ENCODE assay signal across 9 mouse cellular contexts in the genomic region with DNA sequence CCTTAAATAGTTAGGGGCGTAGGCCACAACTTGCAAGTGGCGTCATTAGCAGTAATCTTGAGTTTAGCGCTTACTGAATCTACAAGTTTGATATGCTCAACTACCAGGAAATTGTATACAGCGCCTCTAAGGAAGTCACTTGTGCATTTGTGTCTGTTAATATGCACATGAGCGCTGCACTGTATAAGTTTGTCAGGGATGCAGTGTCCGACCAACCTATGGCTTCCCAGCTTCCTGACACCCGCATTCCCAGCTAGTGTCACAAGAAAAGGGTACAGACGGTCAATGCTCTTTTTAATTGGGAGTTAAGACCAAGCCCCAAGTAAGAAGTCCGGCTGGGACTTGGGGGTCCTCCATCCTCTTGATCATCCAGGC. TPM values are rescaled to one million over a fixed set of nuclear protein-coding genes. Genes with fewer than 3 reads are reported as not detected.
A peak's percentile ranks its signal among the peaks of the same experiment; 100 is the strongest.
DNase-seq lines count a peak whose midpoint lies in the region; ATAC-seq and TF ChIP-seq lines count a peak whose summit lies in the region.
"Had no signal": no experiment of that assay in that cellular context is flagged by ENCODE, and none has a peak within 500 bp of the region (broad histone marks: within the 10 kb centered on the region; RNA-seq: fewer than 3 reads in every experiment).

No protein-coding gene starts in this region.

- H3K4me3 ChIP-seq in megakaryocyte, embryonic 14.5 days (replicated peaks), result peak overlapping the region; percentile 92
- H3K4me3 ChIP-seq in forebrain, embryonic 16.5 days (replicated peaks; ENCODE audit: low read length), result peak overlapping the region; percentile 55
- H3K4me3 ChIP-seq in limb, embryonic 14.5 days (replicated peaks; ENCODE audit: low read length), result peak overlapping the region; percentile 68
- peak overlapping the region; percentile 66 for H3K4me3 ChIP-seq in stomach, embryonic 15.5 days (replicated peaks)

- no peak for ATAC-seq in megakaryocyte, adult 5-6 weeks (ENCODE audit: poor library complexity, severe bottlenecking)
- ATAC-seq in forebrain, embryonic 16.5 days, result no peak
- no peak for ATAC-seq in limb, embryonic 14.5 days (ENCODE audit: low FRiP score, low read depth)
- no peak for ATAC-seq in stomach, embryonic 15.5 days (ENCODE audit: insufficient read depth, low FRiP score, low read depth)
- ATAC-seq in inflammation-experienced regulatory T-cells, adult 6 months, result no peak

- no peak for DNase-seq in limb, embryonic 14.5 days (ENCODE audit: low spot score)
- no peak for DNase-seq in layer of hippocampus, postnatal 14 days (ENCODE audit: low spot score in 2 of 2)
- DNase-seq in c-Kit-positive CD71-positive TER-119-positive erythroid progenitor cells, embryonic 14.5 days (ENCODE audit: low spot score), result no peak

- peaks cover 66% of the 10 kb centered on the region for H3K27me3 ChIP-seq in megakaryocyte, embryonic 14.5 days (replicated peaks)
- peaks cover 44% of the 10 kb centered on the region for H3K27me3 ChIP-seq in forebrain, embryonic 16.5 days (replicated peaks; ENCODE audit: control insufficient read depth, insufficient read depth, low read length)
- no peaks in the 10 kb centered on the region for H3K27me3 ChIP-seq in limb, embryonic 14.5 days (ENCODE audit: control insufficient read depth, insufficient read depth, low read length)
- H3K27me3 ChIP-seq in stomach, embryonic 15.5 days (replicated peaks), result peaks cover 14% of the 10 kb centered on the region; the same call in 1 of the 2 replicates

- WGBS in forebrain, embryonic 16.5 days, result 47% methylated on average over 9 of the region's 9 CpGs
- WGBS in limb, embryonic 14.5 days, result 24% methylated on average over 9 of the region's 9 CpGs
- 37% methylated on average over 9 of the region's 9 CpGs for WGBS in stomach, embryonic 15.5 days

- H3K4me2 ChIP-seq in forebrain, embryonic 16.5 days (ENCODE audit: low read length), result peak overlapping the region; percentile 84
- H3K4me2 ChIP-seq in limb, embryonic 14.5 days (replicated peaks; ENCODE audit: low read depth, low read length, severe bottlenecking), result peak overlapping the region; percentile 90
- peak overlapping the region; percentile 94 for H3K4me2 ChIP-seq in stomach, embryonic 15.5 days

- no peak overlapping the region for H3K9ac ChIP-seq in forebrain, embryonic 16.5 days (replicated peaks; ENCODE audit: low read depth, low read length)
- peak overlapping the region; percentile 72 for H3K9ac ChIP-seq in limb, embryonic 14.5 days (ENCODE audit: low read depth, low read length, severe bottlenecking)
- peak overlapping the region; percentile 31; the same call in 1 of the 2 replicates for H3K9ac ChIP-seq in stomach, embryonic 15.5 days

- no peak overlapping the region for H3K27ac ChIP-seq in forebrain, embryonic 16.5 days (ENCODE audit: low read length)
- H3K27ac ChIP-seq in limb, embryonic 14.5 days (replicated peaks; ENCODE audit: low read depth, low read length), result no peak overlapping the region
- H3K27ac ChIP-seq in stomach, embryonic 15.5 days, result no peak overlapping the region
- H3K27ac ChIP-seq: macrophage had no signal

- H3K36me3 ChIP-seq in megakaryocyte, embryonic 14.5 days (replicated peaks; ENCODE audit: low read length), result no peaks in the 10 kb centered on the region
- H3K36me3 ChIP-seq in forebrain, embryonic 16.5 days (ENCODE audit: control insufficient read depth, insufficient read depth), result no peaks in the 10 kb centered on the region
- peaks cover 6% of the 10 kb centered on the region for H3K36me3 ChIP-seq in limb, embryonic 14.5 days (ENCODE audit: control insufficient read depth, insufficient read depth, low read length)
- H3K36me3 ChIP-seq in stomach, embryonic 15.5 days, result no peaks in the 10 kb centered on the region

- TF ChIP-seq POLR2A in limb, embryonic 14.5 days (IDR thresholded peaks at IDR 0.05; ENCODE audit: borderline replicate concordance, extremely low read depth, insufficient read depth, insufficient read length), result no peak

- H3K4me1 ChIP-seq in megakaryocyte, embryonic 14.5 days, result peaks cover 32% of the 10 kb centered on the region
- peaks cover 27% of the 10 kb centered on the region for H3K4me1 ChIP-seq in forebrain, embryonic 16.5 days (replicated peaks; ENCODE audit: control insufficient read depth, insufficient read depth, low read length)
- H3K4me1 ChIP-seq in limb, embryonic 14.5 days (ENCODE audit: control insufficient read depth, insufficient read depth, low read length), result peaks cover 22% of the 10 kb centered on the region
- peaks cover 21% of the 10 kb centered on the region; the same call in 1 of the 2 replicates for H3K4me1 ChIP-seq in stomach, embryonic 15.5 days

- H3K9me3 ChIP-seq in megakaryocyte, embryonic 14.5 days, result no peaks in the 10 kb centered on the region
- no peaks in the 10 kb centered on the region for H3K9me3 ChIP-seq in forebrain, embryonic 16.5 days (ENCODE audit: control insufficient read depth, low read length)
- H3K9me3 ChIP-seq in limb, embryonic 14.5 days (ENCODE audit: control insufficient read depth, low read length), result no peaks in the 10 kb centered on the region
- no peaks in the 10 kb centered on the region for H3K9me3 ChIP-seq in stomach, embryonic 15.5 days

RNA-seq across cellular contexts. Expression of gene Bmp2, which starts 1.9 kb away (rescaled TPM):
- polyA plus RNA-seq in megakaryocyte, embryonic 14.5 days (2012; ENCODE audit: insufficient read depth, low replicate concordance), result 4.0 and 4.2 TPM in 2 replicates
- total RNA-seq in megakaryocyte, adult 5-6 weeks (2015), result not detected in 2 replicates
- 0.07 TPM in 1 of 2 replicates, not detected in the other for total RNA-seq in megakaryocyte, adult 5-6 weeks (2017)
- polyA plus RNA-seq in forebrain, embryonic 16.5 days (2015; fragmentation: Nextera tagmentation; extraction: Ambion mirVana), result 1.7 and 2.1 TPM in 2 replicates
- 11.0 and 15.8 TPM in 2 replicates for polyA plus RNA-seq in limb, embryonic 14.5 days (2012; rRNA removed)
- polyA plus RNA-seq in limb, embryonic 14.5 days (2014; fragmentation: Nextera tagmentation; extraction: Ambion mirVana), result 14.9 and 20.6 TPM in 2 replicates
- polyA plus RNA-seq in stomach, embryonic 15.5 days (2015; fragmentation: Nextera tagmentation; extraction: Ambion mirVana), result 11.7 and 12.3 TPM in 2 replicates
- polyA plus RNA-seq in inflammation-experienced regulatory T-cells, adult 6 months (2017; shearing (Covaris generic)), result not detected
- total RNA-seq in layer of hippocampus, postnatal 14 days (2021), result 1 to 10 TPM; 2.1 to 2.2 TPM
